Mouse (Mus musculus) kidney, postnatal 0 days (tissue): ENCODE measurements around the gene Etv6. TPM values are rescaled to one million over a fixed set of nuclear protein-coding genes. Genes with fewer than 3 reads are reported as not detected.

Experiments
- ATAC-seq: fragments of 200-750 bp; cut with Nextera tagmentation; replicated peaks from 2 replicates; pipeline ENCODE4 v1.8.0; 2017; ENCODE audit warnings: low read depth, moderate number of reproducible peaks, moderate TSS enrichment, moderate library complexity; ENCODE audit not compliant: low FRiP score
- DNase-seq: peaks from one replicate; pipeline ENCODE4 v3.0.0-alpha.2; 2016; ENCODE audit warnings: low spot score
- H3K27ac ChIP-seq: fragments of 300-500 bp; sonication (generic); 2 replicates; pipeline ENCODE4 v1.5.1; 2014; ENCODE audit warnings: mild to moderate bottlenecking
- H3K27me3 ChIP-seq: fragments of 300-500 bp; sonication (generic); 2 replicates; pipeline ENCODE4 v1.6.1; 2014; ENCODE audit warnings: low read length, mixed read lengths; ENCODE audit not compliant: insufficient read depth
- H3K36me3 ChIP-seq: fragments of 300-500 bp; sonication (generic); 2 replicates; pipeline ENCODE4 v1.6.1; 2014; ENCODE audit warnings: low read length, mixed read lengths; ENCODE audit not compliant: insufficient read depth
- H3K4me1 ChIP-seq: fragments of 300-500 bp; sonication (generic); replicated peaks from 2 replicates; pipeline ENCODE4 v1.6.1; 2014; ENCODE audit warnings: antibody characterized with exemption, low read length, mixed read lengths; ENCODE audit not compliant: insufficient read depth
- H3K4me2 ChIP-seq: fragments of 300-500 bp; sonication (generic); 2 replicates; pipeline ENCODE4 v1.6.1; 2014; ENCODE audit warnings: mild to moderate bottlenecking, low read length, moderate library complexity, mixed read lengths
- H3K4me3 ChIP-seq: fragments of 300-500 bp; sonication (generic); replicated peaks from 2 replicates; pipeline ENCODE4 v1.5.1; 2014; ENCODE audit warnings: low read depth, low read length
- H3K9ac ChIP-seq: fragments of 300-500 bp; sonication (generic); 2 replicates; pipeline ENCODE4 v1.6.1; 2014; ENCODE audit warnings: low read depth, low read length
- H3K9me3 ChIP-seq: fragments of 300-500 bp; sonication (generic); replicated peaks from 2 replicates; pipeline ENCODE4 v1.6.1; 2016; ENCODE audit warnings: low read length, inconsistent platforms, mixed read lengths
- CTCF ChIP-seq: IDR thresholded peaks from 2 replicates; pipeline ENCODE4 v1.5.1; 2016; ENCODE audit warnings: antibody characterized with exemption, low read depth, mild to moderate bottlenecking, moderate library complexity
- WGBS: fragments of 180-500 bp; shearing (Covaris S2); extraction: QIAGEN DNeasy Blood & Tissue Kit; methylation state at CpG from one replicate; pipeline ENCODE4 v1.1.7; 2014; 5-methylcytosine and 5-hydroxymethylcytosine counted together
- polyA plus RNA-seq: library from polyadenylated mRNA; unstranded; fragments of >200 nt; fragmentation: Nextera tagmentation; extraction: Ambion mirVana; gene quantifications from 2 replicates; pipeline ENCODE4 v1.2.1, GENCODE M21; 2015

Etv6 gene
- polyA plus RNA-seq, 1 experiment from 2014 or later = 8.9 TPM

DNA sequence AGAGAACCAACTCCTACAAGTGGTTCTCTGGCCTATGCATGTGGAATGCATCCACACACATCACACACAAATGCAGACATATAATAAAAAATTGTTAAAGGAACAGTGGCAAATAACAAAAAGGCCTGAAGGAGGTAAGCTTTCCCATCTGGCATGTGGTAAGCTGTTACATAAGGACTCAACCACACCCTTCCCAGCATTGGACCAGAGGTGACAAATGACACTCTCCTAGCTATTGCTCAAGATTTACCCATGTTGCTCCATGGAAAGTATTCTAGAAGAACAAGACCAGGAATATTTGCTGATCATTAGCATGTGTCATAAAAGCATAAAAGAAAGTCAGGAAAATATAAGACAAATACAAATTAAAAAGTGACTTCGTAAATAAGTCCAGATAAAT, 16.7 kb upstream of the Etv6 start:
- Histone ChIP-seq H3K36me3 (no peaks in the 10 kb centered on the region), H3K9ac (no peak overlapping the region), H3K27me3 (no peaks in the 10 kb centered on the region), H3K4me1 (no peaks in the 10 kb centered on the region), H3K27ac (no peak overlapping the region), H3K4me3 (no peak overlapping the region), H3K4me2 (no peak overlapping the region), H3K9me3 (no peaks in the 10 kb centered on the region)
- ATAC-seq (no peak), DNase-seq (no peak)
- 100% methylated on average over 1 of the region's 1 CpGs for WGBS
- TF ChIP-seq CTCF = no peak

DNA sequence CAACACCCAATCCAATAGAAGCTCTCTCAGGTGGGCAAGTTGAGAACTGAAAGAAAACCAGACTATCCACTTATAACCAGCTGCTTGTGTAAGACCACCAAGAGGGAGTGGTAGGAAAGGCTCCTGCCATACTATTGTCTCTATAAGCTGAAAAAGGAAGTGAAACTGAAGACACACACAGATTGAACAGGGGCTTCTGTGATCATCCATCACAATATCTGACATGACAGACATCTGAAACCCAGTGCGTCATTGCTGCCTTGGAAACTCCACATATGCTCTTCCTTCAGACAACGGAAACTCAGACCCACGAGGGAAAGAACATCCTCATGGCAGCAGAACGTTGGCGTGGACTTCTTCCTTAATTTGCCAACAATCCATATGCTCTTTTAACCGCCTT, 14.7 kb upstream of the Etv6 start:
- no peak overlapping the region for H3K4me3 ChIP-seq
- TF ChIP-seq CTCF = no peak
- DNase-seq = no peak
- H3K36me3 ChIP-seq = no peaks in the 10 kb centered on the region
- WGBS = 66% methylated on average over 6 of the region's 6 CpGs
- H3K4me2 ChIP-seq = no peak overlapping the region
- H3K27ac ChIP-seq = no peak overlapping the region
- ATAC-seq = no peak
- no peaks in the 10 kb centered on the region for H3K27me3 ChIP-seq
- no peaks in the 10 kb centered on the region for H3K9me3 ChIP-seq
- no peak overlapping the region for H3K9ac ChIP-seq
- H3K4me1 ChIP-seq = no peaks in the 10 kb centered on the region

- Histone ChIP-seq H3K27ac (no peak overlapping the region), H3K4me1 (no peaks in the 10 kb centered on the region), H3K27me3 (no peaks in the 10 kb centered on the region), H3K9me3 (no peaks in the 10 kb centered on the region), H3K4me2 (no peak overlapping the region), H3K4me3 (no peak overlapping the region), H3K9ac (no peak overlapping the region), H3K36me3 (no peaks in the 10 kb centered on the region)
- no peak for TF ChIP-seq CTCF
- DNase-seq (no peak), ATAC-seq (no peak)
- WGBS = 85% methylated on average over 2 of the region's 2 CpGs
Observed at GRCm38 (mm10) chr6:134026264-134026663, 9.2 kb upstream of the Etv6 start.

DNA sequence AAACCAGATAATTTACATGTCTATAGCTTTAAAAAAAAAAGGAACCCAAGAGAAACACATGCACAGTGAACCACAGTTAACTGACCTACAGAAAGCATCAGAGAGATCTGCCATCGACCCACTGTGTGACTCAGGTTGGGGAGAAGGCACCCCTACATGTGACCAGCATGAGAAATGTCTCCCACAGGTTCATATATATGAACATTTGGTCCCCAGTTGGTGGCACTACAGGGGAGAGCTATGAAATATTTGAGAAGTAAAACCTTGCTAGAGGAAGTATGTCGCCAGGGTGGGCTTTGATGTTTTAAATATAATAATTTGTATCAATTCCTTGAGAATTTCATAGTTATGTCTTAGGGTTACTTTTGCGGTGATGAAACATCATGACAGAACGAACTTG, 8.5 kb upstream of the Etv6 start:
- H3K4me1 ChIP-seq = no peaks in the 10 kb centered on the region
- no peaks in the 10 kb centered on the region for H3K9me3 ChIP-seq
- H3K4me3 ChIP-seq = no peak overlapping the region
- H3K27ac ChIP-seq = no peak overlapping the region
- no peaks in the 10 kb centered on the region for H3K36me3 ChIP-seq
- H3K4me2 ChIP-seq = no peak overlapping the region
- ATAC-seq (no peak), DNase-seq (no peak)
- WGBS = 89% methylated on average over 4 of the region's 4 CpGs
- no peak overlapping the region for H3K9ac ChIP-seq
- H3K27me3 ChIP-seq = no peaks in the 10 kb centered on the region
- TF ChIP-seq CTCF = no peak

GRCm38 (mm10) chr6:134032451-134032850, 3.0 kb upstream of the Etv6 start:
- 38% methylated on average over 7 of the region's 7 CpGs for WGBS
- H3K27ac ChIP-seq = no peak overlapping the region
- DNase-seq = no peak
- no peak for TF ChIP-seq CTCF
- no peak overlapping the region for H3K9ac ChIP-seq
- no peaks in the 10 kb centered on the region for H3K36me3 ChIP-seq
- no peaks in the 10 kb centered on the region for H3K9me3 ChIP-seq
- H3K4me1 ChIP-seq = no peaks in the 10 kb centered on the region; the same call in 1 of the 2 replicates
- no peak for ATAC-seq
- no peak overlapping the region for H3K4me3 ChIP-seq
- no peak overlapping the region for H3K4me2 ChIP-seq
- no peaks in the 10 kb centered on the region for H3K27me3 ChIP-seq

- no peak for TF ChIP-seq CTCF
- Histone ChIP-seq H3K9ac (peak overlapping the region; percentile 92), H3K4me3 (peak overlapping the region; percentile 79), H3K27ac (peak overlapping the region; percentile 100), H3K36me3 (no peaks in the 10 kb centered on the region), H3K9me3 (no peaks in the 10 kb centered on the region), H3K4me1 (peaks cover 14% of the 10 kb centered on the region; the same call in 1 of the 2 replicates), H3K4me2 (peak overlapping the region; percentile 79), H3K27me3 (no peaks in the 10 kb centered on the region)
- ATAC-seq = no peak
- under 1% methylated on average over 8 of the region's 8 CpGs for WGBS
- DNase-seq = no peak
Observed at GRCm38 (mm10) chr6:134034436-134034835, 1.1 kb upstream of the Etv6 start.

DNA sequence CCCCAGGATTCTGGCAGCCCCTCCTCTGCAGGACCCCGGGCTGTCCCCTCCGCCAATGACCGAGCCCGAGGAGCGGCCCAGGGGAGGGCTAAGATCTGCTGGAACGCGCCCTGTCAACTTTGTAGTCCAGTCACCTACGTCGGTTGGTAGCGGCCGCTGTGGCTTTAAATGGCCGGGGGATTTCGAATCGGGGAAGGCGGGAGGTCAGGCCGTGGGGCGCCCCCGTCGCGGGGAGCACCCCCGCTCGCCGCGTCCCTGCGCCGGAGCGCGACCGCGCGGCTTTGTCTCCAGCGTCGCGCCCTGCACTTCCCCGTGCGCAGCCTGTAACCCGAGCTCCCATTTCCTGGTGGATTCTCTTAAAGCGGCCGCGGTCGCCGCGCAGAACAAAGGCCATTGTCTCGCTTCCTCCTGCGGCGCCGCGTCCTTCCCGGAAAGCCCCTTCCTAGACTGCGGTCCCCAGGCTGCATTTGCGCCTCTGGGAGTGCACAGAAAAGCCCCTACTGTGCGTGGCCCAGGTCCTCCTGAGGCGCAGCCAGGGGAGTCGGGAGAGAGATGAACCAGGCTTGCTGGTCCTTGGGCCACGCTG, 503 bp upstream of the Etv6 start:
- Histone ChIP-seq H3K4me1 (peaks cover 15% of the 10 kb centered on the region; the same call in 1 of the 2 replicates), H3K9ac (peak overlapping the region; percentile 92), H3K27me3 (no peaks in the 10 kb centered on the region), H3K9me3 (no peaks in the 10 kb centered on the region), H3K27ac (peak overlapping the region; percentile 100), H3K36me3 (no peaks in the 10 kb centered on the region), H3K4me3 (peak overlapping the region; percentile 79), H3K4me2 (peak overlapping the region; percentile 79)
- TF ChIP-seq CTCF = no peak; the same call in 1 of the 2 replicates
- ATAC-seq (peak; percentile 91), DNase-seq (peak; percentile 96)
- WGBS = under 1% methylated on average over 55 of the region's 55 CpGs
